Mouse (Mus musculus): Measurements from ENCODE around the gene Zfp652.

GRCm38 (mm10) chr11:95810828-95811227 lies 98.4 kb downstream of the Zfp652 start:
- TF ChIP-seq CTCF (IDR thresholded peaks at IDR 0.05; ENCODE audit: insufficient read depth, low read depth, low read length) (no peak), POLR2A (IDR thresholded peaks at IDR 0.05; ENCODE audit: insufficient read depth, low read depth, low read length) (no peak)
